Mouse (Mus musculus): ENCODE measurements around the gene Tirap.
"Not testable (repeated sequence)": the region's sequence is repeated elsewhere in the genome, so short reads cannot be mapped to it uniquely, and the experiment has no call there.

The Tirap gene

GRCm38 (mm10) chr9:35148822-35149221 is 51.3 kb downstream of the Tirap start:
- DNase-seq (ENCODE audit: low read depth, low spot score), result not testable (repeated sequence)

GRCm38 (mm10) chr9:35147261-35147660 is 52.8 kb downstream of the Tirap start:
- not testable (repeated sequence) for DNase-seq (ENCODE audit: low read depth, low spot score)

- DNase-seq (ENCODE audit: low read depth, low spot score), result no peak
Measured at GRCm38 (mm10) chr9:35145829-35146228, 54.3 kb downstream of the Tirap start.

GRCm38 (mm10) chr9:35145118-35145517 is 55.0 kb downstream of the Tirap start:
- DNase-seq (ENCODE audit: low read depth, low spot score), result no peak

- DNase-seq (ENCODE audit: low read depth, low spot score), result no peak
Measured at GRCm38 (mm10) chr9:35142221-35142620, 57.9 kb downstream of the Tirap start.

- no peak for DNase-seq (ENCODE audit: low read depth, low spot score)
Measured at GRCm38 (mm10) chr9:35139231-35139744, 60.8 kb downstream of the Tirap start.

- no peak for DNase-seq (ENCODE audit: low read depth, low spot score)
Measured at GRCm38 (mm10) chr9:35138029-35138428, 62.1 kb downstream of the Tirap start.

GRCm38 (mm10) chr9:35135575-35135974 is 64.5 kb downstream of the Tirap start:
- DNase-seq (ENCODE audit: low read depth, low spot score), result no peak

Measured in embryo, embryonic 11.5 days (tissue).